In genomic region chr1:127933405-127933804, GRCm38 (mm10) we compare ENCODE assay signal across 15 mouse cellular contexts.
"Had no signal": no experiment of that assay in that cellular context is flagged by ENCODE, and none has a peak within 500 bp of the region (broad histone marks: within the 10 kb centered on the region; RNA-seq: fewer than 3 reads in every experiment).

No protein-coding gene starts in this region.

- H3K9me3 ChIP-seq: kidney, embryonic 15.5 days; limb, embryonic 12.5 days; liver, embryonic 15.5 days; lung, embryonic 15.5 days; megakaryocyte, embryonic 14.5 days; midbrain, embryonic 15.5 days; neural tube, embryonic 12.5 days had no signal

- H3K4me3 ChIP-seq: kidney, embryonic 15.5 days; limb, embryonic 12.5 days; liver, embryonic 15.5 days; lung, embryonic 15.5 days; megakaryocyte, embryonic 14.5 days; midbrain, embryonic 15.5 days; neural tube, embryonic 12.5 days had no signal

- H3K27me3 ChIP-seq: kidney, embryonic 15.5 days; limb, embryonic 12.5 days; liver, embryonic 15.5 days; lung, embryonic 15.5 days; megakaryocyte, embryonic 14.5 days; midbrain, embryonic 15.5 days; neural tube, embryonic 12.5 days had no signal

- H3K4me2 ChIP-seq: kidney, embryonic 15.5 days; limb, embryonic 12.5 days; liver, embryonic 15.5 days; lung, embryonic 15.5 days; midbrain, embryonic 11.5 days; midbrain, embryonic 15.5 days; neural tube, embryonic 12.5 days had no signal

- ATAC-seq: midbrain, embryonic 15.5 days had no signal

- H3K27ac ChIP-seq: kidney, embryonic 15.5 days; limb, embryonic 12.5 days; liver, embryonic 15.5 days; lung, embryonic 15.5 days; macrophage; midbrain, embryonic 15.5 days; neural tube, embryonic 12.5 days; stomach, postnatal 0 days had no signal

- H3K9ac ChIP-seq: kidney, embryonic 15.5 days; limb, embryonic 12.5 days; liver, embryonic 15.5 days; lung, embryonic 15.5 days; midbrain, embryonic 15.5 days; neural tube, embryonic 12.5 days had no signal

- DNase-seq: kidney, adult 11 months; kidney, postnatal 14 days; lung, postnatal 14 days; right cerebral cortex, postnatal 14 days; thymus, postnatal 4 days had no signal

- H3K4me1 ChIP-seq: kidney, embryonic 15.5 days; limb, embryonic 12.5 days; liver, embryonic 15.5 days; lung, embryonic 15.5 days; midbrain, embryonic 15.5 days; neural tube, embryonic 12.5 days had no signal
